Mouse (Mus musculus) kidney, embryonic 15.5 days (tissue): ENCODE measurements around the gene A630073D07Rik. TPM values are rescaled to one million over a fixed set of nuclear protein-coding genes. Genes with fewer than 3 reads are reported as not detected.
"Not testable (repeated sequence)": the region's sequence is repeated elsewhere in the genome, so short reads cannot be mapped to it uniquely, and the experiment has no call there.

ENCODE experiments used
- ATAC-seq: fragments of 200-750 bp; cut with Nextera tagmentation; replicated peaks from 2 replicates; pipeline ENCODE4 v1.8.0; 2017; ENCODE audit warnings: moderate TSS enrichment; ENCODE audit not compliant: low FRiP score
- H3K27ac ChIP-seq: fragments of 300-500 bp; sonication (generic); 2 replicates; pipeline ENCODE4 v1.5.1; 2015; ENCODE audit warnings: mild to moderate bottlenecking, inconsistent platforms
- H3K27me3 ChIP-seq: fragments of 300-500 bp; sonication (generic); 2 replicates; pipeline ENCODE4 v1.6.1; 2015; ENCODE audit warnings: inconsistent platforms
- H3K36me3 ChIP-seq: fragments of 300-500 bp; sonication (generic); 2 replicates; pipeline ENCODE4 v1.6.1; 2015; ENCODE audit warnings: inconsistent platforms
- H3K4me1 ChIP-seq: fragments of 300-500 bp; sonication (generic); 2 replicates; pipeline ENCODE4 v1.6.1; 2015; ENCODE audit warnings: inconsistent platforms
- H3K4me2 ChIP-seq: fragments of 300-500 bp; sonication (generic); 2 replicates; pipeline ENCODE4 v1.6.1; 2015; ENCODE audit warnings: moderate library complexity, mild to moderate bottlenecking, inconsistent platforms
- H3K4me3 ChIP-seq: fragments of 300-500 bp; sonication (generic); replicated peaks from 2 replicates; pipeline ENCODE4 v1.5.1; 2015; ENCODE audit warnings: mild to moderate bottlenecking, inconsistent platforms
- H3K9ac ChIP-seq: fragments of 300-500 bp; sonication (generic); 2 replicates; pipeline ENCODE4 v1.6.1; 2015; ENCODE audit warnings: mild to moderate bottlenecking, inconsistent platforms
- H3K9me3 ChIP-seq: fragments of 300-500 bp; sonication (generic); replicated peaks from 2 replicates; pipeline ENCODE4 v1.6.1; 2016; ENCODE audit warnings: inconsistent platforms
- WGBS: fragments of 180-500 bp; shearing (Covaris S2); methylation state at CpG from one replicate; pipeline ENCODE4 v1.1.7; 2015; ENCODE audit warnings: mixed read lengths; 5-methylcytosine and 5-hydroxymethylcytosine counted together
- polyA plus RNA-seq: library from polyadenylated mRNA; unstranded; fragments of >200 nt; fragmentation: Nextera tagmentation; extraction: Ambion mirVana; gene quantifications from 2 replicates; pipeline ENCODE4 v1.2.1, GENCODE M21; 2015

The A630073D07Rik gene
- polyA plus RNA-seq, result not detected in 2 replicates

DNA sequence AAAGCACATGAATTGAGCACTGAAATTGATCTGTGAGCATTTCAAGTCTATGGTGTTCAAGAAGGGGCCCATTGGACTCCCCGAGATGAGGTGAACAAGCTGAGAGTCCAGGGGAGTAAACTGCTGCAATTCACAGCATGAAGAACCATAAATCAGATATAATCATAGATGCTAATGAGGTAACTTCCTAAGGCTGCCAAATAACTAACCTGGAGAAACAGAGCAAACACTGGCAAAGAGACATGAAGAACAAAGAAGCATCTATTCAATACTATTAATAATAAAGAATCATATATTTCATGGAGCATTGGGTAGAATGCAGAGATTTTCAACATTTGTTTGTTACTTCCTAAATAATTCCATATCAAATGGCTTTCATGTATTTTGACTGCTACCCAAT, at the start of gene A630073D07Rik:
Gene A630073D07Rik (minus strand): TSS at position 101 of the 400 bp plus-strand sequence.
- Histone ChIP-seq H3K9ac (no peak within 1 kb of the TSS), H3K4me2 (no peak within 1 kb of the TSS), H3K4me3 (no peak within 1 kb of the TSS), H3K4me1 (no peaks in the 10 kb centered on the region), H3K27me3 (no peaks in the 10 kb centered on the region), H3K36me3 (no peaks in the 10 kb centered on the region), H3K9me3 (no peaks in the 10 kb centered on the region), H3K27ac (no peak within 1 kb of the TSS)
- WGBS, result 72% methylated on average over 1 of the region's 1 CpGs
- ATAC-seq, result no peak

DNA sequence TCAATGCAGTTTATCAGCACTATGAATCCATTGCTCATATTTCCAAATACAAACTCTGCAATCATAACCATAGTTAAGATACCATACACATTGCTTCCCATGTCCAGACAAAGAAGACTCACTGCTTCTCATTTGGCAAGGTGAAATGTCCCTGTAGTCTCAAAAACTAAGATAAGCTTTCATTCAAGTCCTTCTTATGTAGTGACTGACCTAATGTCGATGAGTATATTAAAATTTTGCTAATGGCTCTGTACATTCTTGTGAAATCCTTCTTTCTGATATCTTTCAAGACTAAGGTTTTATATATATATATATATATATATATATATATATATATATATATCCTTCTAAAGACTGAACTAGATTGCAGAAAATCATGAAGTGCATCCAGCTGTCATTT, 49.6 kb upstream of the A630073D07Rik start, which contains the start of gene Tas2r121:
Gene Tas2r121 (minus strand): TSS at position 101 of the 400 bp plus-strand sequence.
- no peak within 1 kb of the TSS for H3K4me2 ChIP-seq
- H3K9ac ChIP-seq, result no peak within 1 kb of the TSS
- H3K4me3 ChIP-seq, result no peak within 1 kb of the TSS
- 89% methylated on average over 1 of the region's 1 CpGs for WGBS
- H3K27ac ChIP-seq, result no peak within 1 kb of the TSS
- H3K9me3 ChIP-seq, result no peaks in the 10 kb centered on the region
- no peaks in the 10 kb centered on the region for H3K4me1 ChIP-seq
- H3K27me3 ChIP-seq, result no peaks in the 10 kb centered on the region
- ATAC-seq, result no peak
- H3K36me3 ChIP-seq, result no peaks in the 10 kb centered on the region

- ATAC-seq, H3K27ac ChIP-seq, H3K4me3 ChIP-seq, H3K9ac ChIP-seq, H3K9me3 ChIP-seq, H3K4me2 ChIP-seq, H3K36me3 ChIP-seq, H3K27me3 ChIP-seq, H3K4me1 ChIP-seq: not testable (repeated sequence)
- 75% methylated on average over 7 of the region's 7 CpGs for WGBS
Observed at GRCm38 (mm10) chr6:132691596-132691995, 40.3 kb upstream of the A630073D07Rik start.

GRCm38 (mm10) chr6:132656653-132657052, 5.3 kb upstream of the A630073D07Rik start, which contains the start of gene Tas2r120:
Gene Tas2r120, plus strand, starts transcription at chr6:132656953.
- ATAC-seq, result no peak
- no peak within 1 kb of the TSS for H3K4me2 ChIP-seq
- no peaks in the 10 kb centered on the region for H3K9me3 ChIP-seq
- no peaks in the 10 kb centered on the region for H3K4me1 ChIP-seq
- no peaks in the 10 kb centered on the region for H3K27me3 ChIP-seq
- no peak within 1 kb of the TSS for H3K9ac ChIP-seq
- no peak within 1 kb of the TSS for H3K27ac ChIP-seq
- no peak within 1 kb of the TSS for H3K4me3 ChIP-seq
- H3K36me3 ChIP-seq, result no peaks in the 10 kb centered on the region

- Histone ChIP-seq H3K9me3 (no peaks in the 10 kb centered on the region), H3K4me3 (no peak overlapping the region), H3K27ac (no peak overlapping the region), H3K9ac (no peak overlapping the region), H3K4me2 (no peak overlapping the region), H3K27me3 (no peaks in the 10 kb centered on the region), H3K36me3 (no peaks in the 10 kb centered on the region), H3K4me1 (no peaks in the 10 kb centered on the region)
- no peak for ATAC-seq
Observed at GRCm38 (mm10) chr6:132649399-132649798, 1.9 kb downstream of the A630073D07Rik start.

DNA sequence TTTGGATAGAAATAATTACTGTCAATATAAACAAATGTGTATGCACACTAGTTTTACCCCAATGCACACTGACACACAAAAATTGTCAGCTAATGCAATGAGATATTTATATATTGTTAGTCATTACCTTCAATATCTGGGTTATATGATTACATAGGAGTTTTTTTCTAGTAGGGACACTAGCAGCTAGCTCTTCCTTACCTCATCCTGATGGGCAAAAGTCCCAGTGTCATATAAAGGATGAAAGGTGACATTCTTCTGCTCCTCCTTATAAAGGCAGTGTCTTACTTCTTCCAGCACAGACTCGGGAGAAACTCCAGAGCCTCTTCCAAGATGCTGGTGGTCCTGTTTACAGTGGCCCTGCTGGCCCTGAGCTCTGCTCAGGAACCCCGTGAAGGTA, 55.7 kb downstream of the A630073D07Rik start, which contains the start of gene Prp2:
Gene Prp2 (plus strand): TSS at position 301 of the 400 bp plus-strand sequence.
- H3K9me3 ChIP-seq, H3K36me3 ChIP-seq, H3K4me1 ChIP-seq, H3K4me2 ChIP-seq, ATAC-seq, H3K27ac ChIP-seq, H3K9ac ChIP-seq, H3K27me3 ChIP-seq, H3K4me3 ChIP-seq: not testable (repeated sequence)
- WGBS, result 61% methylated on average over 2 of the region's 2 CpGs

Other genes starting within 250 kb of the A630073D07Rik start
- not detected in 2 replicates for gene Prh1, start 81.7 kb downstream of the A630073D07Rik start, polyA plus RNA-seq
- gene Prp2, start 55.6 kb downstream of the A630073D07Rik start, polyA plus RNA-seq, result not detected in 2 replicates
- gene Tas2r120, start 5.4 kb upstream of the A630073D07Rik start, polyA plus RNA-seq, result not detected in 2 replicates
- gene Tas2r121, start 49.5 kb upstream of the A630073D07Rik start, polyA plus RNA-seq, result not detected in 2 replicates
- gene Tas2r122, start 60.4 kb upstream of the A630073D07Rik start, polyA plus RNA-seq, result not detected in 2 replicates
- gene Tas2r115, start 86.5 kb upstream of the A630073D07Rik start, polyA plus RNA-seq, result not detected in 2 replicates
- not detected in 2 replicates for gene Tas2r124, start 103.2 kb upstream of the A630073D07Rik start, polyA plus RNA-seq
- not detected in 2 replicates for gene Tas2r102, start 110.6 kb upstream of the A630073D07Rik start, polyA plus RNA-seq
- not detected in 2 replicates for gene Tas2r136, start 126.6 kb upstream of the A630073D07Rik start, polyA plus RNA-seq
- not detected in 2 replicates for gene Tas2r117, start 151.3 kb upstream of the A630073D07Rik start, polyA plus RNA-seq
- not detected in 2 replicates for gene Tas2r123, start 195.6 kb upstream of the A630073D07Rik start, polyA plus RNA-seq
- gene Tas2r116, start 203.9 kb upstream of the A630073D07Rik start, polyA plus RNA-seq, result not detected in 2 replicates
- not detected in 2 replicates for gene Tas2r110, start 216.5 kb upstream of the A630073D07Rik start, polyA plus RNA-seq
- gene Tas2r113, start 241.5 kb upstream of the A630073D07Rik start, polyA plus RNA-seq, result not detected in 2 replicates